Mouse (Mus musculus): ENCODE measurements at regions not wholly inside any gene's neighbourhood (a gene's known extent, or its start where the extent isn't known, plus 50 kb on each side); places are given as distances from the start of the nearest gene placed in this dataset.
"Not testable (repeated sequence)": the region's sequence is repeated elsewhere in the genome, so short reads cannot be mapped to it uniquely, and the experiment has no call there.

GRCm38 (mm10) chr14:52700851-52701250 is 205.3 kb upstream of the Olfr1507 start:
- dilution Hi-C loops (cut with MboI; ENCODE audit: extremely low pct_ligation_motif_present, extremely low pct_unique_long_range_greater_than_20kb, low sequenced_read_pairs); H3K36me3 ChIP-seq (replicated peaks in 1 of 2; ENCODE audit: control insufficient read depth in 1 of 2, insufficient read depth in 1 of 2, low read length in 1 of 2); in situ Hi-C loops (cut with MboI; ENCODE audit: low pct_ligation_motif_present, low pct_unique_long_range_greater_than_20kb, low sequenced_read_pairs); H3K9ac ChIP-seq (ENCODE audit: insufficient read depth, low read depth); H3K27me3 ChIP-seq (replicated peaks); H3K4me1 ChIP-seq (ENCODE audit: control insufficient read depth in 1 of 2, insufficient read depth in 2 of 2); H3K4me2 ChIP-seq (ENCODE audit: insufficient read depth, low read depth, poor library complexity, severe bottlenecking); DNase-seq (ENCODE audit: extremely low read depth); H3K27ac ChIP-seq (ENCODE audit: insufficient read depth, low read depth); H3K4me3 ChIP-seq (replicated peaks in 1 of 3; ENCODE audit: low read depth in 2 of 3, low read length in 2 of 3, poor library complexity in 1 of 3); H3K9me3 ChIP-seq (replicated peaks; ENCODE audit: low read length); H3K79me2 ChIP-seq (replicated peaks; ENCODE audit: control insufficient read depth, extremely low read depth, insufficient read depth, poor library complexity, severe bottlenecking): not testable (repeated sequence)

GRCm38 (mm10) chr14:52683636-52684035 is 188.1 kb upstream of the Olfr1507 start:
- H3K27ac ChIP-seq (ENCODE audit: insufficient read depth, low read depth); H3K9me3 ChIP-seq (replicated peaks; ENCODE audit: low read length); H3K4me2 ChIP-seq (ENCODE audit: insufficient read depth, low read depth, poor library complexity, severe bottlenecking); H3K79me2 ChIP-seq (replicated peaks; ENCODE audit: control insufficient read depth, extremely low read depth, insufficient read depth, poor library complexity, severe bottlenecking); DNase-seq (ENCODE audit: extremely low read depth); H3K9ac ChIP-seq (ENCODE audit: insufficient read depth, low read depth); dilution Hi-C loops (cut with MboI; ENCODE audit: extremely low pct_ligation_motif_present, extremely low pct_unique_long_range_greater_than_20kb, low sequenced_read_pairs); in situ Hi-C loops (cut with MboI; ENCODE audit: low pct_ligation_motif_present, low pct_unique_long_range_greater_than_20kb, low sequenced_read_pairs); H3K4me1 ChIP-seq (ENCODE audit: control insufficient read depth in 1 of 2, insufficient read depth in 2 of 2); H3K27me3 ChIP-seq (replicated peaks); H3K4me3 ChIP-seq (replicated peaks in 1 of 3; ENCODE audit: low read depth in 2 of 3, low read length in 2 of 3, poor library complexity in 1 of 3); H3K36me3 ChIP-seq (replicated peaks in 1 of 2; ENCODE audit: control insufficient read depth in 1 of 2, insufficient read depth in 1 of 2, low read length in 1 of 2): not testable (repeated sequence)

GRCm38 (mm10) chr14:52654355-52654754 is 158.8 kb upstream of the Olfr1507 start:
- Histone ChIP-seq H3K9me3 (replicated peaks; ENCODE audit: low read length) (no peaks in the 10 kb centered on the region), H3K4me2 (ENCODE audit: insufficient read depth, low read depth, poor library complexity, severe bottlenecking) (no peak overlapping the region), H3K4me3 (replicated peaks in 1 of 3; ENCODE audit: low read depth in 2 of 3, low read length in 2 of 3, poor library complexity in 1 of 3) (no peak overlapping the region), H3K36me3 (replicated peaks in 1 of 2; ENCODE audit: control insufficient read depth in 1 of 2, insufficient read depth in 1 of 2, low read length in 1 of 2) (no peaks in the 10 kb centered on the region), H3K27me3 (replicated peaks) (no peaks in the 10 kb centered on the region), H3K9ac (ENCODE audit: insufficient read depth, low read depth) (no peak overlapping the region), H3K4me1 (ENCODE audit: control insufficient read depth in 1 of 2, insufficient read depth in 2 of 2) (no peaks in the 10 kb centered on the region), H3K79me2 (replicated peaks; ENCODE audit: control insufficient read depth, extremely low read depth, insufficient read depth, poor library complexity, severe bottlenecking) (no peaks in the 10 kb centered on the region), H3K27ac (ENCODE audit: insufficient read depth, low read depth) (no peak overlapping the region)
- dilution Hi-C loops (cut with MboI; ENCODE audit: extremely low pct_ligation_motif_present, extremely low pct_unique_long_range_greater_than_20kb, low sequenced_read_pairs) (no loop called here), in situ Hi-C loops (cut with MboI; ENCODE audit: low pct_ligation_motif_present, low pct_unique_long_range_greater_than_20kb, low sequenced_read_pairs) (no loop called here)
- DNase-seq (ENCODE audit: extremely low read depth): peak; percentile 3
- TF ChIP-seq CTCF (conservative IDR thresholded peaks at IDR 0.05 in 1 of 2, IDR thresholded peaks at IDR 0.05 in 1 of 2; ENCODE audit: low read depth in 2 of 2, low read length in 2 of 2): peak in 1 of 2 experiments; percentile 52; a peak in 2 of 4 replicates
- no peak for TF ChIP-seq HCFC1 (IDR thresholded peaks at IDR 0.05; ENCODE audit: low read depth, low read length)
- TF ChIP-seq SMC3 (IDR thresholded peaks at IDR 0.05; ENCODE audit: low read depth, low read length): 0 out of 2 replicates have a peak, but pooled peaks have one; percentile 3
- no peak for TF ChIP-seq BHLHE40 (IDR thresholded peaks at IDR 0.05; ENCODE audit: low read depth, low read length)
- TF ChIP-seq RAD21 (IDR thresholded peaks at IDR 0.05; ENCODE audit: low read depth, low read length): peak; percentile 13

- Histone ChIP-seq H3K27me3 (replicated peaks) (no peaks in the 10 kb centered on the region), H3K9ac (ENCODE audit: insufficient read depth, low read depth) (no peak overlapping the region), H3K27ac (ENCODE audit: insufficient read depth, low read depth) (no peak overlapping the region), H3K4me2 (ENCODE audit: insufficient read depth, low read depth, poor library complexity, severe bottlenecking) (no peak overlapping the region), H3K9me3 (replicated peaks; ENCODE audit: low read length) (no peaks in the 10 kb centered on the region), H3K4me1 (ENCODE audit: control insufficient read depth in 1 of 2, insufficient read depth in 2 of 2) (no peaks in the 10 kb centered on the region), H3K36me3 (replicated peaks in 1 of 2; ENCODE audit: control insufficient read depth in 1 of 2, insufficient read depth in 1 of 2, low read length in 1 of 2) (no peaks in the 10 kb centered on the region), H3K79me2 (replicated peaks; ENCODE audit: control insufficient read depth, extremely low read depth, insufficient read depth, poor library complexity, severe bottlenecking) (no peaks in the 10 kb centered on the region), H3K4me3 (replicated peaks in 1 of 3; ENCODE audit: low read depth in 2 of 3, low read length in 2 of 3, poor library complexity in 1 of 3) (no peak overlapping the region)
- no peak for TF ChIP-seq TBP (conservative IDR thresholded peaks at IDR 0.05; ENCODE audit: low read depth, low read length)
- peak; percentile 15; the same call in 1 of the 2 replicates for TF ChIP-seq MAX (IDR thresholded peaks at IDR 0.05; ENCODE audit: low read length)
- peak; percentile 58 to 59 for TF ChIP-seq CTCF (conservative IDR thresholded peaks at IDR 0.05 in 1 of 2, IDR thresholded peaks at IDR 0.05 in 1 of 2; ENCODE audit: low read depth in 2 of 2, low read length in 2 of 2)
- no peak for TF ChIP-seq JUN (IDR thresholded peaks at IDR 0.05; ENCODE audit: insufficient read depth, low read depth, low read length)
- TF ChIP-seq PAX5 (IDR thresholded peaks at IDR 0.05; ENCODE audit: low read length): no peak
- in situ Hi-C loops (cut with MboI; ENCODE audit: low pct_ligation_motif_present, low pct_unique_long_range_greater_than_20kb, low sequenced_read_pairs): no loop called here
- dilution Hi-C loops (cut with MboI; ENCODE audit: extremely low pct_ligation_motif_present, extremely low pct_unique_long_range_greater_than_20kb, low sequenced_read_pairs): no loop called here
- peak; percentile 42 for DNase-seq (ENCODE audit: extremely low read depth)
These were observed 142.6 kb upstream of the Olfr1507 start for GRCm38 (mm10) chr14:52638179-52638578.
